Mouse (Mus musculus): ENCODE data around the gene Ston1.

DNA sequence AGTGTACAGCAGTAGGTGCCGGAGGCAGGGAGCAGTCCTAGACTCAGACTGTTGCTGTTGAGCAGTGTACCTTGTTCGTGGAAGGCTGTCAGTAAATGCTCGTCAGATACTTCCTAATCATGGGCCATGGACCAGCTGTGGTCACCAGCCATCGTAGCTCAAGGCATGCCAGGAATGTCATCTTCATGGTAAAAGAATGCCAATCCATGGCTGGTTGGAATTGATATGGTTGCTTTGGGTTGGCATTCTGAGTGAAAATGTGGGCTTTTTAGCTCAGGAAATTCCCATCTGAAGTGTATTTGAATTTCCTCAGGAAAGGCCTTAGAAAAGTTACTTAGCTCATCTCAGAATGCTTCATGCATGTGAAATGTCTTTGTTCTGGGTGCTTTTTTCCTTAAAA, 2.4 kb upstream of the Ston1 start:
- TF ChIP-seq CTCF (IDR thresholded peaks at IDR 0.05; ENCODE audit: insufficient read depth, low read length), result no peak
- TF ChIP-seq POLR2A (IDR thresholded peaks at IDR 0.05; ENCODE audit: borderline replicate concordance, extremely low read depth, low read depth, low read length), result no peak

All from lung, adult 2 months (tissue).